Mouse (Mus musculus): Measurements from ENCODE around the gene Snd1. TPM values are rescaled to one million over a fixed set of nuclear protein-coding genes. Genes with fewer than 3 reads are reported as not detected.

Gene Snd1
- polyA plus RNA-seq, 1 experiment from 2014 or later, result 120 TPM

GRCm38 (mm10) chr6:28450481-28450880, 24.5 kb upstream of the Snd1 start:
- no peak for ATAC-seq (ENCODE audit: insufficient number of reproducible peaks, low FRiP score, low TSS enrichment, low read depth)
- H3K36me3 ChIP-seq (ENCODE audit: control insufficient read depth, insufficient read depth, low read length), result no peaks in the 10 kb centered on the region
- H3K27me3 ChIP-seq (ENCODE audit: control insufficient read depth, insufficient read depth, low read length), result peaks cover 25% of the 10 kb centered on the region
- no peak overlapping the region for H3K4me3 ChIP-seq (ENCODE audit: low read depth, low read length)
- H3K4me2 ChIP-seq (ENCODE audit: low read depth, severe bottlenecking), result no peak overlapping the region
- DNase-seq (ENCODE audit: low spot score), result peak; percentile 32
- H3K9ac ChIP-seq (ENCODE audit: low read length), result no peak overlapping the region
- WGBS, result 12% methylated on average over 5 of the region's 5 CpGs
- H3K4me1 ChIP-seq (ENCODE audit: control insufficient read depth, insufficient read depth, low read length), result 0 out of 2 replicates have a peak, but pooled peaks cover 4% of the 10 kb centered on the region
- H3K27ac ChIP-seq (replicated peaks; ENCODE audit: low read depth, low read length), result no peak overlapping the region
- H3K9me3 ChIP-seq (ENCODE audit: control insufficient read depth, low read length), result no peaks in the 10 kb centered on the region

GRCm38 (mm10) chr6:28450977-28451376, 24.0 kb upstream of the Snd1 start:
- Histone ChIP-seq H3K27me3 (ENCODE audit: control insufficient read depth, insufficient read depth, low read length) (peaks cover 25% of the 10 kb centered on the region), H3K4me2 (ENCODE audit: low read depth, severe bottlenecking) (no peak overlapping the region), H3K4me3 (ENCODE audit: low read depth, low read length) (no peak overlapping the region), H3K4me1 (ENCODE audit: control insufficient read depth, insufficient read depth, low read length) (0 out of 2 replicates have a peak, but pooled peaks cover 4% of the 10 kb centered on the region), H3K9me3 (ENCODE audit: control insufficient read depth, low read length) (no peaks in the 10 kb centered on the region), H3K9ac (ENCODE audit: low read length) (no peak overlapping the region), H3K27ac (replicated peaks; ENCODE audit: low read depth, low read length) (no peak overlapping the region), H3K36me3 (ENCODE audit: control insufficient read depth, insufficient read depth, low read length) (no peaks in the 10 kb centered on the region)
- ATAC-seq (ENCODE audit: insufficient number of reproducible peaks, low FRiP score, low TSS enrichment, low read depth), result no peak
- peak; percentile 38 for DNase-seq (ENCODE audit: low spot score)
- 1% methylated on average over 12 of the region's 12 CpGs for WGBS

GRCm38 (mm10) chr6:28459221-28459668, 15.7 kb upstream of the Snd1 start:
- Histone ChIP-seq H3K4me1 (ENCODE audit: control insufficient read depth, insufficient read depth, low read length) (no peaks in the 10 kb centered on the region), H3K27me3 (ENCODE audit: control insufficient read depth, insufficient read depth, low read length) (no peaks in the 10 kb centered on the region), H3K9ac (ENCODE audit: low read length) (no peak overlapping the region), H3K4me3 (ENCODE audit: low read depth, low read length) (no peak overlapping the region), H3K4me2 (ENCODE audit: low read depth, severe bottlenecking) (no peak overlapping the region), H3K27ac (replicated peaks; ENCODE audit: low read depth, low read length) (no peak overlapping the region), H3K9me3 (ENCODE audit: control insufficient read depth, low read length) (no peaks in the 10 kb centered on the region), H3K36me3 (ENCODE audit: control insufficient read depth, insufficient read depth, low read length) (no peaks in the 10 kb centered on the region)
- ATAC-seq (ENCODE audit: insufficient number of reproducible peaks, low FRiP score, low TSS enrichment, low read depth), result no peak
- DNase-seq (ENCODE audit: low spot score), result no peak

GRCm38 (mm10) chr6:28460534-28460933, 14.4 kb upstream of the Snd1 start:
- Histone ChIP-seq H3K27ac (replicated peaks; ENCODE audit: low read depth, low read length) (no peak overlapping the region), H3K9me3 (ENCODE audit: control insufficient read depth, low read length) (no peaks in the 10 kb centered on the region), H3K9ac (ENCODE audit: low read length) (no peak overlapping the region), H3K4me3 (ENCODE audit: low read depth, low read length) (no peak overlapping the region), H3K4me1 (ENCODE audit: control insufficient read depth, insufficient read depth, low read length) (no peaks in the 10 kb centered on the region), H3K27me3 (ENCODE audit: control insufficient read depth, insufficient read depth, low read length) (no peaks in the 10 kb centered on the region), H3K4me2 (ENCODE audit: low read depth, severe bottlenecking) (no peak overlapping the region), H3K36me3 (ENCODE audit: control insufficient read depth, insufficient read depth, low read length) (no peaks in the 10 kb centered on the region)
- WGBS, result 9% methylated on average over 5 of the region's 5 CpGs
- ATAC-seq (ENCODE audit: insufficient number of reproducible peaks, low FRiP score, low TSS enrichment, low read depth) (no peak), DNase-seq (ENCODE audit: low spot score) (peak; percentile 72)

GRCm38 (mm10) chr6:28464630-28465029, 10.3 kb upstream of the Snd1 start:
- no peak overlapping the region for H3K4me2 ChIP-seq (ENCODE audit: low read depth, severe bottlenecking)
- no peak overlapping the region for H3K9ac ChIP-seq (ENCODE audit: low read length)
- H3K4me3 ChIP-seq (ENCODE audit: low read depth, low read length), result no peak overlapping the region
- H3K9me3 ChIP-seq (ENCODE audit: control insufficient read depth, low read length), result no peaks in the 10 kb centered on the region
- no peaks in the 10 kb centered on the region for H3K36me3 ChIP-seq (ENCODE audit: control insufficient read depth, insufficient read depth, low read length)
- DNase-seq (ENCODE audit: low spot score) (no peak), ATAC-seq (ENCODE audit: insufficient number of reproducible peaks, low FRiP score, low TSS enrichment, low read depth) (no peak)
- H3K27me3 ChIP-seq (ENCODE audit: control insufficient read depth, insufficient read depth, low read length), result no peaks in the 10 kb centered on the region
- H3K4me1 ChIP-seq (ENCODE audit: control insufficient read depth, insufficient read depth, low read length), result no peaks in the 10 kb centered on the region
- no peak overlapping the region for H3K27ac ChIP-seq (replicated peaks; ENCODE audit: low read depth, low read length)
- 11% methylated on average over 6 of the region's 6 CpGs for WGBS

- Histone ChIP-seq H3K4me3 (ENCODE audit: low read depth, low read length) (no peak overlapping the region), H3K27ac (replicated peaks; ENCODE audit: low read depth, low read length) (no peak overlapping the region), H3K4me1 (ENCODE audit: control insufficient read depth, insufficient read depth, low read length) (no peaks in the 10 kb centered on the region), H3K27me3 (ENCODE audit: control insufficient read depth, insufficient read depth, low read length) (no peaks in the 10 kb centered on the region), H3K9me3 (ENCODE audit: control insufficient read depth, low read length) (no peaks in the 10 kb centered on the region), H3K36me3 (ENCODE audit: control insufficient read depth, insufficient read depth, low read length) (no peaks in the 10 kb centered on the region), H3K9ac (ENCODE audit: low read length) (no peak overlapping the region), H3K4me2 (ENCODE audit: low read depth, severe bottlenecking) (no peak overlapping the region)
- no peak for DNase-seq (ENCODE audit: low spot score)
- WGBS, result 74% methylated on average over 4 of the region's 4 CpGs
- ATAC-seq (ENCODE audit: insufficient number of reproducible peaks, low FRiP score, low TSS enrichment, low read depth), result no peak
Measured at GRCm38 (mm10) chr6:28470017-28470602, 4.8 kb upstream of the Snd1 start.

- 77% methylated on average over 5 of the region's 5 CpGs for WGBS
- Histone ChIP-seq H3K9me3 (ENCODE audit: control insufficient read depth, low read length) (no peaks in the 10 kb centered on the region), H3K9ac (ENCODE audit: low read length) (no peak overlapping the region), H3K27me3 (ENCODE audit: control insufficient read depth, insufficient read depth, low read length) (no peaks in the 10 kb centered on the region), H3K4me3 (ENCODE audit: low read depth, low read length) (no peak overlapping the region), H3K4me1 (ENCODE audit: control insufficient read depth, insufficient read depth, low read length) (no peaks in the 10 kb centered on the region), H3K36me3 (ENCODE audit: control insufficient read depth, insufficient read depth, low read length) (no peaks in the 10 kb centered on the region), H3K27ac (replicated peaks; ENCODE audit: low read depth, low read length) (no peak overlapping the region), H3K4me2 (ENCODE audit: low read depth, severe bottlenecking) (no peak overlapping the region)
- no peak for DNase-seq (ENCODE audit: low spot score)
- ATAC-seq (ENCODE audit: insufficient number of reproducible peaks, low FRiP score, low TSS enrichment, low read depth), result no peak
Measured at GRCm38 (mm10) chr6:28470621-28471020, 4.3 kb upstream of the Snd1 start.

- Histone ChIP-seq H3K4me2 (ENCODE audit: low read depth, severe bottlenecking) (no peak overlapping the region), H3K27me3 (ENCODE audit: control insufficient read depth, insufficient read depth, low read length) (no peaks in the 10 kb centered on the region), H3K9ac (ENCODE audit: low read length) (no peak overlapping the region), H3K4me3 (ENCODE audit: low read depth, low read length) (no peak overlapping the region), H3K4me1 (ENCODE audit: control insufficient read depth, insufficient read depth, low read length) (no peaks in the 10 kb centered on the region), H3K9me3 (ENCODE audit: control insufficient read depth, low read length) (no peaks in the 10 kb centered on the region), H3K27ac (replicated peaks; ENCODE audit: low read depth, low read length) (no peak overlapping the region), H3K36me3 (ENCODE audit: control insufficient read depth, insufficient read depth, low read length) (no peaks in the 10 kb centered on the region)
- ATAC-seq (ENCODE audit: insufficient number of reproducible peaks, low FRiP score, low TSS enrichment, low read depth), result no peak
- no peak for DNase-seq (ENCODE audit: low spot score)
- 84% methylated on average over 9 of the region's 9 CpGs for WGBS
Measured at GRCm38 (mm10) chr6:28471284-28472035, 3.5 kb upstream of the Snd1 start.
